In the genomic region with DNA sequence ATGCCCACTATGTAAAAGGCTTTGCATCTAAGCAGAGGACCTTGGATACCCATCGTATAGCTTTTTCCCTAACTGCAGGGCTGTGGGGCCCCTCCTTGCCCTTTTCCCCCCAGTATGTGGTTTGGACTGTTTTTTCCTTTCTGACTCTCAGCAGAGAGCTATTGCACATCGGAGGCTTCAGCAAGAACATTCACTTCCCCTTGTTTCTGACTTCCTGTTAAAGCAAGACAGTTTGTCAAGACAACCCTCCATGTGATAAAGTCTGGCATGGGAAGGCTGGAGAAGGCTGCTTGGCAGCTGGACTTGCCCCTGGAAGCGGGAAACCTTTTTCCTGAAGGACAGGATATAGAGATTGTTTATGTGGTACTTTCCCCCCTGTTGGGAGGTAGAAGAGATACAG, we compare ENCODE assay signal across 9 mouse cellular contexts. TPM values are rescaled to one million over a fixed set of nuclear protein-coding genes. Genes with fewer than 3 reads are reported as not detected.
DNase-seq lines count a peak whose midpoint lies in the region; ATAC-seq and TF ChIP-seq lines count a peak whose summit lies in the region.
"Had no signal": no experiment of that assay in that cellular context is flagged by ENCODE, and none has a peak within 500 bp of the region (broad histone marks: within the 10 kb centered on the region; RNA-seq: fewer than 3 reads in every experiment).

No protein-coding gene starts in this region.

- H3K9me3 ChIP-seq in MEL (replicated peaks; ENCODE audit: insufficient read depth, low read length): no peaks in the 10 kb centered on the region
- H3K9me3 ChIP-seq in lung, postnatal 0 days (ENCODE audit: low read length): no peaks in the 10 kb centered on the region
- no peaks in the 10 kb centered on the region for H3K9me3 ChIP-seq in hindbrain, embryonic 11.5 days (ENCODE audit: control insufficient read depth, low read length)
- H3K9me3 ChIP-seq: limb, embryonic 15.5 days had no signal

- no peak overlapping the region for H3K4me2 ChIP-seq in lung, postnatal 0 days (replicated peaks; ENCODE audit: low read depth, low read length)
- no peak overlapping the region for H3K4me2 ChIP-seq in hindbrain, embryonic 11.5 days (replicated peaks; ENCODE audit: low read depth, low read length)
- H3K4me2 ChIP-seq: limb, embryonic 15.5 days had no signal

- TF ChIP-seq EP300 in MEL (IDR thresholded peaks at IDR 0.05; ENCODE audit: low read depth in 1 of 2, low read length in 2 of 2): peak; percentile 54 to 65; a peak in 3 of 4 replicates
- no peak for TF ChIP-seq EP300 in lung, postnatal 0 days (IDR thresholded peaks at IDR 0.05)

- 57% methylated on average over 3 of the region's 3 CpGs for WGBS in lung, postnatal 0 days
- 14% methylated on average over 3 of the region's 3 CpGs for WGBS in thymus, adult 2 months
- 87% methylated on average over 3 of the region's 3 CpGs for WGBS in hindbrain, embryonic 11.5 days

- DNase-seq in 416B (ENCODE audit: low read depth) (peak; percentile 92), MEL (ENCODE audit: low read depth, low spot score) (peak; percentile 84)
- DNase-seq in heart, postnatal 36 days: peak; percentile 12 to 26
- peak; percentile 70 for DNase-seq in lung, postnatal 0 days (ENCODE audit: low spot score)
- peak; percentile 44 for DNase-seq in thymus, adult 2 months
- no peak for DNase-seq in yolk sac, embryonic 10.5 days (ENCODE audit: low spot score)
- no peak for DNase-seq in urinary bladder, adult 18-20 months (ENCODE audit: low spot score in 2 of 2)
- DNase-seq in hindbrain, embryonic 11.5 days (ENCODE audit: low spot score): no peak

- H3K27ac ChIP-seq in MEL (ENCODE audit: control insufficient read depth, low read depth, low read length): peak overlapping the region; percentile 65
- peak overlapping the region; percentile 16 for H3K27ac ChIP-seq in lung, postnatal 0 days (ENCODE audit: low read length)
- peak overlapping the region; percentile 93; the same call in 1 of the 2 replicates for H3K27ac ChIP-seq in thymus, adult 2 months (ENCODE audit: control insufficient read depth, insufficient read depth, low read length)
- no peak overlapping the region for H3K27ac ChIP-seq in hindbrain, embryonic 11.5 days (ENCODE audit: low read depth, low read length)
- H3K27ac ChIP-seq: limb, embryonic 15.5 days had no signal

- peaks cover 12 to 15% of the 10 kb centered on the region in 2 experiments for H3K4me1 ChIP-seq in MEL (ENCODE audit: control insufficient read depth in 1 of 2, insufficient read depth in 2 of 2, low read length in 2 of 2)
- no peaks in the 10 kb centered on the region for H3K4me1 ChIP-seq in lung, postnatal 0 days (ENCODE audit: insufficient read depth, low read depth, low read length)
- peaks cover 7% of the 10 kb centered on the region for H3K4me1 ChIP-seq in thymus, adult 2 months (replicated peaks; ENCODE audit: control insufficient read depth, insufficient read depth, low read length)
- H3K4me1 ChIP-seq in hindbrain, embryonic 11.5 days (replicated peaks; ENCODE audit: control insufficient read depth, insufficient read depth, low read length): no peaks in the 10 kb centered on the region
- H3K4me1 ChIP-seq: limb, embryonic 15.5 days had no signal

- peak; percentile 59 for ATAC-seq in lung, postnatal 0 days
- ATAC-seq in hindbrain, embryonic 11.5 days (ENCODE audit: low FRiP score): no peak

- TF ChIP-seq RAD21 in MEL (IDR thresholded peaks at IDR 0.05; ENCODE audit: low read depth, low read length): no peak

- no peaks in the 10 kb centered on the region for H3K79me2 ChIP-seq in MEL (ENCODE audit: control insufficient read depth, insufficient read depth, low read length, poor library complexity)

- no peaks in the 10 kb centered on the region for H3K27me3 ChIP-seq in MEL (ENCODE audit: control insufficient read depth in 1 of 2, insufficient read depth in 2 of 2, low read length in 2 of 2)
- H3K27me3 ChIP-seq in lung, postnatal 0 days (replicated peaks; ENCODE audit: insufficient read depth, low read length): no peaks in the 10 kb centered on the region
- no peaks in the 10 kb centered on the region for H3K27me3 ChIP-seq in thymus, adult 2 months (ENCODE audit: control insufficient read depth, insufficient read depth, low read length)
- H3K27me3 ChIP-seq in hindbrain, embryonic 11.5 days (ENCODE audit: control insufficient read depth, insufficient read depth, low read length): no peaks in the 10 kb centered on the region
- H3K27me3 ChIP-seq: limb, embryonic 15.5 days had no signal

- H3K36me3 ChIP-seq in MEL (ENCODE audit: control insufficient read depth in 1 of 2, insufficient read depth in 2 of 2, low read length in 2 of 2): peaks cover 0 to 19% of the 10 kb centered on the region in 2 experiments; a peak in 2 of 4 replicates
- H3K36me3 ChIP-seq in lung, postnatal 0 days (ENCODE audit: insufficient read depth, low read length): peaks cover 24% of the 10 kb centered on the region
- H3K36me3 ChIP-seq in thymus, adult 2 months (ENCODE audit: control insufficient read depth, insufficient read depth, low read length): peaks cover 10% of the 10 kb centered on the region
- H3K36me3 ChIP-seq in hindbrain, embryonic 11.5 days (ENCODE audit: control insufficient read depth, insufficient read depth, low read length): no peaks in the 10 kb centered on the region

- intact Hi-C loops in heart, postnatal 36 days (cut with DNase I): no loop called here

- no peak for TF ChIP-seq POLR2A in MEL (IDR thresholded peaks at IDR 0.05; ENCODE audit: control insufficient read depth in 1 of 2, insufficient read depth in 1 of 2, low read depth in 1 of 2, low read length in 2 of 2, poor library complexity in 1 of 2)
- no peak for TF ChIP-seq POLR2A in thymus, adult 2 months (IDR thresholded peaks at IDR 0.05; ENCODE audit: control insufficient read depth, extremely low read depth, insufficient read depth, low read length, poor library complexity)

- TF ChIP-seq CTCF in MEL (IDR thresholded peaks at IDR 0.05 in 2 of 3, conservative IDR thresholded peaks at IDR 0.05 in 1 of 3; ENCODE audit: control insufficient read depth in 1 of 3, insufficient read depth in 1 of 3, low read depth in 2 of 3, low read length in 3 of 3, poor library complexity in 1 of 3, severe bottlenecking in 1 of 3): no peak
- TF ChIP-seq CTCF in lung, postnatal 0 days (IDR thresholded peaks at IDR 0.05): 0 out of 2 replicates have a peak, but pooled peaks have one; percentile 2
- no peak for TF ChIP-seq CTCF in thymus, adult 2 months (IDR thresholded peaks at IDR 0.05; ENCODE audit: borderline replicate concordance, control insufficient read depth, extremely low read depth, insufficient read depth, low read length, poor library complexity)

- H3K4me3 ChIP-seq in MEL (ENCODE audit: control insufficient read depth in 1 of 2, insufficient read depth in 1 of 2, low read depth in 2 of 2, low read length in 2 of 2): peak overlapping the region in 1 of 2 experiments; percentile 26; a peak in 2 of 4 replicates
- H3K4me3 ChIP-seq in lung, postnatal 0 days (ENCODE audit: low read depth, low read length): no peak overlapping the region
- no peak overlapping the region for H3K4me3 ChIP-seq in thymus, adult 2 months (ENCODE audit: control insufficient read depth, insufficient read depth, low read length)
- H3K4me3 ChIP-seq in hindbrain, embryonic 11.5 days (ENCODE audit: low read depth, low read length): no peak overlapping the region
- H3K4me3 ChIP-seq: limb, embryonic 15.5 days had no signal

- peak overlapping the region; percentile 12 for H3K9ac ChIP-seq in MEL (ENCODE audit: control insufficient read depth, low read depth, low read length, poor library complexity, severe bottlenecking)
- no peak overlapping the region for H3K9ac ChIP-seq in lung, postnatal 0 days (replicated peaks; ENCODE audit: low read depth)
- H3K9ac ChIP-seq in hindbrain, embryonic 11.5 days (ENCODE audit: low read depth, low read length): no peak overlapping the region
- H3K9ac ChIP-seq: limb, embryonic 15.5 days had no signal

TF ChIP-seq in MEL, 35 proteins besides CTCF, POLR2A, EP300 and RAD21 (continues in another document):
- no peak; the same call in 1 of the 2 replicates for TF ChIP-seq TBP (IDR thresholded peaks at IDR 0.05; ENCODE audit: low read depth, low read length)
- TF ChIP-seq MXI1 (IDR thresholded peaks at IDR 0.05; ENCODE audit: low read depth, low read length): peak; percentile 80
- TF ChIP-seq ZNF384 (IDR thresholded peaks at IDR 0.05; ENCODE audit: low read depth, low read length): peak; percentile 53

RNA-seq across cellular contexts. Expression of gene Gm10840, which starts 37.9 kb away (rescaled TPM):
- total RNA-seq in MEL (2012; rRNA removed): not detected in 2 replicates
- not detected for polyA plus RNA-seq in MEL (2012; ENCODE audit: insufficient read depth in 1 of 2, insufficient read length in 2 of 2, low read depth in 1 of 2, low replicate concordance in 2 of 2, missing spikeins in 1 of 2)
- not detected for total RNA-seq in heart, postnatal 36 days (2021)
- not detected in 2 replicates for polyA plus RNA-seq in lung, postnatal 0 days (2015; fragmentation: Nextera tagmentation; extraction: Ambion mirVana)
- polyA plus RNA-seq in thymus, adult 2 months (2012; rRNA removed): not detected in 2 replicates
- not detected in 2 replicates for polyA plus RNA-seq in hindbrain, embryonic 11.5 days (2014; fragmentation: Nextera tagmentation; extraction: Ambion mirVana)

RNA-seq across cellular contexts. Expression of gene Limd2, which starts 37.9 kb away (rescaled TPM):
- total RNA-seq in MEL (2012; rRNA removed): 58.6 and 103 TPM in 2 replicates
- polyA plus RNA-seq in MEL (2012; ENCODE audit: insufficient read depth in 1 of 2, insufficient read length in 2 of 2, low read depth in 1 of 2, low replicate concordance in 2 of 2, missing spikeins in 1 of 2): 100 to 1,000 TPM in 1 of 2 experiments, not detected in 1; 201 TPM
- total RNA-seq in heart, postnatal 36 days (2021): 1 to 10 TPM; 4.2 to 4.8 TPM
- 225 and 226 TPM in 2 replicates for polyA plus RNA-seq in lung, postnatal 0 days (2015; fragmentation: Nextera tagmentation; extraction: Ambion mirVana)
- polyA plus RNA-seq in thymus, adult 2 months (2012; rRNA removed): 569 and 594 TPM in 2 replicates
- polyA plus RNA-seq in hindbrain, embryonic 11.5 days (2014; fragmentation: Nextera tagmentation; extraction: Ambion mirVana): 298 and 301 TPM in 2 replicates

RNA-seq across cellular contexts. Expression of gene Map3k3, which starts 38.3 kb away (rescaled TPM):
- total RNA-seq in MEL (2012; rRNA removed): 10.5 and 14.6 TPM in 2 replicates
- 10 to 100 TPM in 1 of 2 experiments, not detected in 1; 14.3 TPM for polyA plus RNA-seq in MEL (2012; ENCODE audit: insufficient read depth in 1 of 2, insufficient read length in 2 of 2, low read depth in 1 of 2, low replicate concordance in 2 of 2, missing spikeins in 1 of 2)
- 10 to 100 TPM; 38.7 to 44.4 TPM for total RNA-seq in heart, postnatal 36 days (2021)
- 25.3 and 26.0 TPM in 2 replicates for polyA plus RNA-seq in lung, postnatal 0 days (2015; fragmentation: Nextera tagmentation; extraction: Ambion mirVana)
- polyA plus RNA-seq in thymus, adult 2 months (2012; rRNA removed): 45.6 and 46.0 TPM in 2 replicates
- 14.2 and 15.7 TPM in 2 replicates for polyA plus RNA-seq in hindbrain, embryonic 11.5 days (2014; fragmentation: Nextera tagmentation; extraction: Ambion mirVana)

RNA-seq across cellular contexts. Expression of gene Taco1, which starts 56.9 kb away (rescaled TPM):
- total RNA-seq in MEL (2012; rRNA removed): 33.3 and 35.0 TPM in 2 replicates
- polyA plus RNA-seq in MEL (2012; ENCODE audit: insufficient read depth in 1 of 2, insufficient read length in 2 of 2, low read depth in 1 of 2, low replicate concordance in 2 of 2, missing spikeins in 1 of 2): 10 to 100 TPM in 1 of 2 experiments, not detected in 1; 33.1 TPM
- total RNA-seq in heart, postnatal 36 days (2021): 10 to 100 TPM; 63.3 to 67.3 TPM
- polyA plus RNA-seq in lung, postnatal 0 days (2015; fragmentation: Nextera tagmentation; extraction: Ambion mirVana): 5.1 and 5.7 TPM in 2 replicates
- polyA plus RNA-seq in thymus, adult 2 months (2012; rRNA removed): 14.9 and 18.4 TPM in 2 replicates
- 8.7 and 11.7 TPM in 2 replicates for polyA plus RNA-seq in hindbrain, embryonic 11.5 days (2014; fragmentation: Nextera tagmentation; extraction: Ambion mirVana)

Comparison
In these comparisons a context has a peak if more than half of its experiments do, and no peak if none do; other contexts are left out.
1. DNase-seq: peak in 416B (single experiment), MEL (single experiment), heart, postnatal 36 days (2 of 2), lung, postnatal 0 days (single experiment) and thymus, adult 2 months (single experiment); none in yolk sac, embryonic 10.5 days (single experiment), urinary bladder, adult 18-20 months (0 of 2) and hindbrain, embryonic 11.5 days (single experiment).